Mouse (Mus musculus) C2C12 (cell line): ENCODE measurements at regions not wholly inside any gene's neighbourhood (a gene's known extent, or its start where the extent isn't known, plus 50 kb on each side); places are given as distances from the start of the nearest gene placed in this dataset.

Source experiments
- CTCF ChIP-seq: IDR thresholded peaks from one replicate; pipeline ENCODE4 v1.5.1; 2011; ENCODE audit not compliant: control insufficient read depth, insufficient read depth, insufficient read length
- MAX ChIP-seq: IDR thresholded peaks from one replicate; pipeline ENCODE4 v1.6.1; 2011; ENCODE audit warnings: mild to moderate bottlenecking, control low read depth
- MYOG ChIP-seq: IDR thresholded peaks from one replicate; pipeline ENCODE4 v1.6.1; 2011; ENCODE audit not compliant: control insufficient read depth, insufficient read length; ENCODE audit errors: extremely low read depth
- USF1 ChIP-seq: IDR thresholded peaks from one replicate; pipeline ENCODE4 v1.6.1; 2011; ENCODE audit warnings: low read depth, mild to moderate bottlenecking, control low read depth, moderate library complexity

GRCm38 (mm10) chr2:166215610-166216511 lies 60.4 kb upstream of the Sulf2 start:
- TF ChIP-seq CTCF (no peak), MAX (no peak), MYOG (no peak), USF1 (no peak)
